Mouse (Mus musculus): ENCODE results near the gene Rab7b.

The Rab7b gene

GRCm38 (mm10) chr1:131696325-131696724 is 7.8 kb downstream of the Rab7b start:
- DNase-seq: no peak

- no peak for DNase-seq
These were observed 10.3 kb downstream of the Rab7b start for GRCm38 (mm10) chr1:131698770-131699169.

- DNase-seq: no peak
These were observed 11.1 kb downstream of the Rab7b start for GRCm38 (mm10) chr1:131699642-131700041.

- no peak for DNase-seq
These were observed 12.0 kb downstream of the Rab7b start for GRCm38 (mm10) chr1:131700447-131700846.

- no peak for DNase-seq
These were observed 12.9 kb downstream of the Rab7b start for GRCm38 (mm10) chr1:131701391-131701790.

GRCm38 (mm10) chr1:131702094-131702766 is 13.7 kb downstream of the Rab7b start:
- DNase-seq: no peak

- DNase-seq: no peak
These were observed 15.0 kb downstream of the Rab7b start for GRCm38 (mm10) chr1:131703482-131703881.

- peak; percentile 31 to 70 for DNase-seq
These were observed 19.8 kb downstream of the Rab7b start for GRCm38 (mm10) chr1:131708338-131708737.

- DNase-seq: no peak
These were observed 23.0 kb downstream of the Rab7b start for GRCm38 (mm10) chr1:131711518-131711917.

- DNase-seq: peak; percentile 15 to 72
These were observed 23.9 kb downstream of the Rab7b start for GRCm38 (mm10) chr1:131712386-131712785.

- no peak for DNase-seq
These were observed 26.2 kb downstream of the Rab7b start for GRCm38 (mm10) chr1:131714388-131715337.

- DNase-seq: no peak
These were observed 30.6 kb downstream of the Rab7b start for GRCm38 (mm10) chr1:131718952-131719694.

GRCm38 (mm10) chr1:131721989-131722388 is 33.5 kb downstream of the Rab7b start:
- DNase-seq: no peak

- DNase-seq: no peak
These were observed 35.1 kb downstream of the Rab7b start for GRCm38 (mm10) chr1:131723549-131723948.

- DNase-seq: no peak
These were observed 38.1 kb downstream of the Rab7b start for GRCm38 (mm10) chr1:131726586-131726985.

- DNase-seq: no peak
These were observed 42.3 kb downstream of the Rab7b start for GRCm38 (mm10) chr1:131730639-131731437.

- DNase-seq: no peak
These were observed 45.1 kb downstream of the Rab7b start for GRCm38 (mm10) chr1:131733474-131734180.

GRCm38 (mm10) chr1:131734657-131735273 is 46.3 kb downstream of the Rab7b start:
- DNase-seq: no peak

GRCm38 (mm10) chr1:131736494-131736893 is 48.0 kb downstream of the Rab7b start:
- DNase-seq: no peak

- peak; percentile 10 to 13 for DNase-seq
These were observed 48.8 kb downstream of the Rab7b start for GRCm38 (mm10) chr1:131737269-131737668.

GRCm38 (mm10) chr1:131738760-131739159 is 50.3 kb downstream of the Rab7b start:
- DNase-seq: no peak

All from spleen, adult 18-20 months (tissue).